Mouse (Mus musculus): ENCODE data around the gene Ing3.

- TF ChIP-seq CTCF (IDR thresholded peaks at IDR 0.05; ENCODE audit: low read depth) = no peak
- TF ChIP-seq EP300 (optimal IDR thresholded peaks at IDR 0.05) = no peak
These were observed 39.7 kb downstream of the Ing3 start for GRCm38 (mm10) chr6:21989081-21989480.

Measured in stomach, postnatal 0 days (tissue).